Mouse (Mus musculus) E14TG2a.4 (cell line): ENCODE data around the gene Sirt2.

Experiments used
- CTCF ChIP-seq: conservative IDR thresholded peaks from 2 replicates; pipeline ENCODE4 v1.5.1; 2014; ENCODE audit warnings: low read length
- NANOG ChIP-seq: IDR thresholded peaks from 2 replicates; pipeline ENCODE4 v1.6.1; 2014; ENCODE audit warnings: borderline replicate concordance, low read length, mixed read lengths
- POU5F1 ChIP-seq: IDR thresholded peaks from 2 replicates; pipeline ENCODE4 v1.6.1; 2014; ENCODE audit warnings: low read length, borderline replicate concordance

- TF ChIP-seq CTCF: no peak
- no peak for TF ChIP-seq NANOG
- no peak for TF ChIP-seq POU5F1
Observed at GRCm38 (mm10) chr7:28739829-28740228, 26.7 kb upstream of the Sirt2 start.
